Comparison of ENCODE assay signal across 15 mouse cellular contexts in genomic region chr7:37481165-37481564, GRCm38 (mm10).
"Had no signal": no experiment of that assay in that cellular context is flagged by ENCODE, and none has a peak within 500 bp of the region (broad histone marks: within the 10 kb centered on the region; RNA-seq: fewer than 3 reads in every experiment).

No protein-coding gene starts in this region.

- H3K27ac ChIP-seq: neural tube, embryonic 15.5 days; stomach, embryonic 15.5 days; stomach, postnatal 0 days had no signal

- H3K9me3 ChIP-seq: neural tube, embryonic 15.5 days; stomach, embryonic 15.5 days had no signal

- H3K36me3 ChIP-seq: stomach, embryonic 15.5 days had no signal

- H3K4me1 ChIP-seq: neural tube, embryonic 15.5 days; stomach, embryonic 15.5 days had no signal

- H3K4me2 ChIP-seq: neural tube, embryonic 15.5 days; stomach, embryonic 15.5 days had no signal

- H3K4me3 ChIP-seq: neural tube, embryonic 15.5 days; stomach, embryonic 15.5 days had no signal

- H3K27me3 ChIP-seq: neural tube, embryonic 15.5 days; stomach, embryonic 15.5 days had no signal

- DNase-seq: retina, postnatal 1 day; right cerebral cortex, adult 18-20 months; right cerebral cortex, postnatal 14 days; right cerebral cortex, postnatal 25 days; right cerebral cortex, postnatal 4 days; spleen, adult 18-20 months; thymus, adult 18-20 months; thymus, adult 2 months; thymus, postnatal 14 days; thymus, postnatal 25 days; thymus, postnatal 36 days; thymus, postnatal 4 days had no signal

- H3K9ac ChIP-seq: neural tube, embryonic 15.5 days; stomach, embryonic 15.5 days had no signal
